Mouse (Mus musculus): ENCODE results near the gene Gsn.

GRCm38 (mm10) chr2:35280001-35280400 lies 23.8 kb downstream of the Gsn start:
- TF ChIP-seq CTCF (IDR thresholded peaks at IDR 0.05; ENCODE audit: insufficient read depth, low read length) (no peak), POLR2A (IDR thresholded peaks at IDR 0.05; ENCODE audit: borderline replicate concordance, extremely low read depth, low read depth, low read length) (no peak)
